Comparison of ENCODE assay signal across 8 mouse cellular contexts in the genomic region with DNA sequence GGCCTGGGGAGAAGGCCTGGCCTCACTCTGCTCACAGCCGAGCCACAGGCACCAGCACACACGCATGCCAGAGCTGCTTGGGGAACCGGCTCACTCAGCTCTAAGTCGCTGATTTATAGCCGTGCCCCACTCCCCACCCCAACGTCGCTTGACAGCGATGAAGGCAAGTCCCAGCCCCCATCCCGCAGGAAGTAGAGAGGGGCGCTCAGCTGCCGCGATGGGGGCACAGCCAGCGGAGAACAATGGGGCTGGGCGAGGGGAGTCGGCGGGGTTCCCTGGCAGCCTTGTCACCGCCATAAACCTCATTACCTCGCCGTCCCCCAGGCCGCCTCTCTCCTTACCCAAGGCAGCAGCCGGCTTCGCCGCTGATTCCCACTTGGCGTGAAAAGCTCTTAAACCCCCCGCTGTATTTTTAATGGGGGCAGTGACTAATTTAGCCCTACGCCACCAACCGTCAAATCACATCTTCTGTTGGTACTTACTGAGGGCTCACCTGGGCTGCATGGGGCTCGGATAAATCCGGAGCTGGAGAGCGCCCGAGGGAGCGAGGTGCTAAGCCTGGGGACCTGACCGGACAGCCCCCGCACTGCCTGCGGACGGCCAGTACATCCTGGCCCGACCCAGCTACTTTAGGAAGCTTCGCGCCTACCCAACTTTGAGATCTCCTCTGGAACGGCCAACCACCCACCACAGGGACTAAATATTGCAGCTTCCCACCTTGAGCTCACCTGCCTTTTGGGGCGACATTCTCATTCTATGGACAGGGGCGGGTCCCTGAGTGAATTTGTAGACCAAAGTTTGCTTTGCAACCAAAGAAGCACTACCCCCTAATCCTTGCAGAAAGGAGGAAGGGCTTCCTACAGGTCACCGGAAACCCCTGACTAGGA.
A peak's percentile ranks its signal among the peaks of the same experiment; 100 is the strongest.
DNase-seq lines count a peak whose midpoint lies in the region; ATAC-seq and TF ChIP-seq lines count a peak whose summit lies in the region.
"Had no signal": no experiment of that assay in that cellular context is flagged by ENCODE, and none has a peak within 500 bp of the region (broad histone marks: within the 10 kb centered on the region; RNA-seq: fewer than 3 reads in every experiment).

No protein-coding gene starts in this region.

- H3K27ac ChIP-seq in thymus, adult 2 months (ENCODE audit: control insufficient read depth, insufficient read depth, low read length): no peak overlapping the region
- H3K27ac ChIP-seq in forebrain, embryonic 13.5 days: peak overlapping the region; percentile 79
- H3K27ac ChIP-seq in liver, embryonic 12.5 days: no peak overlapping the region

- H3K36me3 ChIP-seq in thymus, adult 2 months (ENCODE audit: control insufficient read depth, insufficient read depth, low read length): no peaks in the 10 kb centered on the region
- no peaks in the 10 kb centered on the region for H3K36me3 ChIP-seq in forebrain, embryonic 13.5 days (ENCODE audit: poor library complexity, severe bottlenecking)
- H3K36me3 ChIP-seq in liver, embryonic 12.5 days: no peaks in the 10 kb centered on the region

- ATAC-seq in forebrain, embryonic 13.5 days: peak; percentile 36
- ATAC-seq in liver, embryonic 12.5 days: no peak

- WGBS in thymus, adult 2 months: 6% methylated on average over 43 of the region's 43 CpGs
- 3% methylated on average over 43 of the region's 43 CpGs for WGBS in forebrain, embryonic 13.5 days
- WGBS in liver, embryonic 12.5 days (ENCODE audit: insufficient replicate concordance): 4% methylated on average over 43 of the region's 43 CpGs

- H3K9ac ChIP-seq in forebrain, embryonic 13.5 days: peak overlapping the region; percentile 63
- no peak overlapping the region; the same call in 1 of the 2 replicates for H3K9ac ChIP-seq in liver, embryonic 12.5 days

- peak overlapping the region; percentile 65 for H3K4me2 ChIP-seq in forebrain, embryonic 13.5 days
- peak overlapping the region; percentile 43 for H3K4me2 ChIP-seq in liver, embryonic 12.5 days

- H3K4me3 ChIP-seq in thymus, adult 2 months (ENCODE audit: control insufficient read depth, insufficient read depth, low read length): no peak overlapping the region
- H3K4me3 ChIP-seq in forebrain, embryonic 13.5 days: peak overlapping the region; percentile 30
- H3K4me3 ChIP-seq in liver, embryonic 12.5 days: peak overlapping the region; percentile 19

- TF ChIP-seq CTCF in thymus, adult 2 months (IDR thresholded peaks at IDR 0.05; ENCODE audit: borderline replicate concordance, control insufficient read depth, extremely low read depth, insufficient read depth, low read length, poor library complexity): no peak

- no peaks in the 10 kb centered on the region; the same call in 1 of the 2 replicates for H3K27me3 ChIP-seq in thymus, adult 2 months (ENCODE audit: control insufficient read depth, insufficient read depth, low read length)
- peaks cover 19% of the 10 kb centered on the region for H3K27me3 ChIP-seq in forebrain, embryonic 13.5 days
- peaks cover 66% of the 10 kb centered on the region for H3K27me3 ChIP-seq in liver, embryonic 12.5 days (replicated peaks)

- no peaks in the 10 kb centered on the region for H3K4me1 ChIP-seq in thymus, adult 2 months (replicated peaks; ENCODE audit: control insufficient read depth, insufficient read depth, low read length)
- H3K4me1 ChIP-seq in forebrain, embryonic 13.5 days: peaks cover 64% of the 10 kb centered on the region
- peaks cover 44% of the 10 kb centered on the region for H3K4me1 ChIP-seq in liver, embryonic 12.5 days

- H3K9me3 ChIP-seq in forebrain, embryonic 13.5 days (replicated peaks): no peaks in the 10 kb centered on the region
- no peaks in the 10 kb centered on the region for H3K9me3 ChIP-seq in liver, embryonic 12.5 days (replicated peaks)

- no peak for TF ChIP-seq POLR2A in thymus, adult 2 months (IDR thresholded peaks at IDR 0.05; ENCODE audit: control insufficient read depth, extremely low read depth, insufficient read depth, low read length, poor library complexity)

- peak; percentile 38 for DNase-seq in thymus, postnatal 4 days
- DNase-seq in thymus, adult 2 months: no peak
- no peak for DNase-seq in urinary bladder, postnatal 14 days (ENCODE audit: low spot score)
- DNase-seq in cerebellum, adult 18-20 months: no peak
- no peak for DNase-seq in kidney, postnatal 10 days
- DNase-seq: gastrocnemius, postnatal 36 days had no signal
